Mouse (Mus musculus) heart, adult 8-10 months (tissue): ENCODE measurements at regions not wholly inside any gene's neighbourhood (a gene's known extent, or its start where the extent isn't known, plus 50 kb on each side); places are given as distances from the start of the nearest gene placed in this dataset.

Experiments
- DNase-seq: peaks from one replicate; pipeline ENCODE4 v3.0.0; 2022; ENCODE audit warnings: low spot score

- DNase-seq = no peak
Observed at GRCm38 (mm10) chr9:118405926-118406518, 72.0 kb upstream of the Eomes start.

DNA sequence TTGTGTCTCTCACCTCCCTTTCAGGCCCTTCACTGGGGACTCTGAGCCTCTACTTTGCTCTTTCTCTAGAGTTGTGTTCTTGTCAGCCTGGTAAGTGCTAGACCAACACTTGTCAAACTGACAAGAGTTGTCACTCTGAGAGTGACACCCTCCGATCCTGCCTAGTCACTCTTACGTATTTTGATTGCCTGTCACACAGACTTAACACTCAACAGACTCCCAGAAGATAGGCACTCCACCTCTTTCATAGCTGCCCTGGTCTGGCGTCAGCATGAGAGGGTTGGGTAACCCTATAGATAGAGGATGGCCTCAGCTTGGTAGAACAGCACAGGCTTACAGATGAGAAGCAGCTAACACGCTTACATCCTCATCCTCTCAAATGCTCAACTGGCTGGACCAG lies 62.0 kb upstream of the Eomes start:
- DNase-seq = no peak

DNA sequence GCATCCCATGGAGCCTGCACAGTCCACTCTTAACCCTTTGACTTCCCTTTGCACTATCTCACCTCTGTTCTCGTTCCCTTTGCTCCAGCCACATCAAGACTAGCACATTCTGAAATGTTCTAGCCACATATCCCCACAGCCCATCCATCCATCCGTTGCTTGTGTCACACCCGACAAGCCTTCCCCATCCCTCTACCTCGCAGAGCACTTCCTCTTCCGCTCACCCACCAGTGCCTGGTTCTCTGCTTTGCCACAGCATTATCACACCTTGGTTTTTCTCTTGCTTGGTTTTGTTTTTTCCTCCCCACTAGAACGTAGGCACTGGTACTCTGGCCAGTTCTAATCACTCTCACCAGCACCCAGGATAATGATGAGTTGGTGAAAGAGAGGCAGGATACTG lies 61.5 kb upstream of the Eomes start:
- no peak for DNase-seq

DNA sequence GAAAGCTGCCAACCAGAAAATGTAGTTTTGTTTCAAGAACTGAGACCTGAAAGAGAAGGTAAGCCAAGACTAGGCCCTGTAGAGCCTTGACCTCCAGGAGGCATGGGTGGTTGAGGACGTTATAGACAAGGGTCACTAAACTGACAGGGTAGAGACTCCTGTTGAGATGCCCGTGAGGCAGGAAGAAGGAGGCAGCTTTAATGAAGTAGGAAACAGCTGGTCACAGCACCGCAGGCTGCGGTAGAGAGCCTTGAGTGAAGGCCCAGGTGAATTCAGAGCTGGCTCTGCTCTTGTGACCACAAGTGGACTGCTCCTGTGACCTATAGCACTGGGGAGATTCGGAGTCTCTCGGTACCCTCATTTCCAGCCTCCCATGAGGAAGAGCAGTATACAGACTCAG lies 53.7 kb upstream of the Eomes start:
- DNase-seq = no peak
